Mouse (Mus musculus) myocyte (in vitro differentiated cells): Measurements from ENCODE around the gene Rasgrp4.

Source experiments
- CEBPB ChIP-seq: IDR thresholded peaks from 2 replicates; pipeline ENCODE4 v1.6.1; 2011; ENCODE audit warnings: mild to moderate bottlenecking, moderate library complexity; ENCODE audit not compliant: poor library complexity, insufficient read depth, severe bottlenecking
- POLR2A ChIP-seq: IDR thresholded peaks from one replicate; pipeline ENCODE4 v1.6.1; 2011; ENCODE audit warnings: low read depth, mild to moderate bottlenecking, control low read depth, moderate library complexity; ENCODE audit not compliant: insufficient read length
- TCF12 ChIP-seq: IDR thresholded peaks from one replicate; pipeline ENCODE4 v1.6.1; 2011; ENCODE audit warnings: mild to moderate bottlenecking, control low read depth; ENCODE audit not compliant: poor library complexity, insufficient read depth, severe bottlenecking
- USF1 ChIP-seq: IDR thresholded peaks from one replicate; pipeline ENCODE4 v1.6.1; 2011; ENCODE audit warnings: low read depth, mild to moderate bottlenecking, control low read depth, moderate library complexity

DNA sequence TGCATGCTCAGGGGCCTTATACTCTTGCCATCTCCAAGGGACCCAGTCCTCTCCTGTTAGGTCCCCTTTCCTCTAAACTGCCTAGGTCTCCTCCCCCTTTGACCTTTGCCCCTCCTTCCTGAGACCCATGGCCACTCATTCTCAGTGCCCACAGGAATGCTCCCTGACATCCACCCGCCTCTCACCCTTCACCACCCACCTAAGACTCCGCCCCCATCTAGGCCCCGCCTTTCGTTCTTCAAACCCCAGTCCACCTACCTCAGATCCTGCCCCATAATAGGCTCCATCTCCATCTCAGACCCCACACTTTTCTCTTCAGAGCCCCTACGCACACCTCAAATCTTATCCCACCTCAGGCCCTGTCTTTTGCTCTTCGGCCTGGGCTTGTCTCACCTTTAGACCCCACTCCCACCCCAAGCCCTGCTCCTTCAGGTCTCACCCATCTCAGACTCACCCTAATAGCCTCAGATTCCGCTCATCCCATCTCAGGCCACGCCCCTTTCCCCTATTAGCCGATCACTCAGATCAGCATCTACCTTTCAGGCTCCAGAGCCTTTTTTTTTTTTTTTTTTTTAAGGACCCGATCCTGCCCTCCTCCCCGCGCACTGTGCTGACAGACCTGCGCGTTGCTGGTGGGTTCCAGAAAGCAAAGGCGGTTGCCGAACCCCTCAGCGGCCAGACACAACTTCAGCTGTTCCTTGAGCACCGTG lies 16.4 kb upstream of the Rasgrp4 start:
- TF ChIP-seq POLR2A (no peak), TCF12 (no peak), CEBPB (no peak), USF1 (no peak)
